Mouse (Mus musculus): ENCODE data around the gene Flywch1. TPM values are rescaled to one million over a fixed set of nuclear protein-coding genes. Genes with fewer than 3 reads are reported as not detected.
"Not testable (repeated sequence)": the region's sequence is repeated elsewhere in the genome, so short reads cannot be mapped to it uniquely, and the experiment has no call there.

Flywch1 gene
- polyA plus RNA-seq, 1 experiment: 33.6 TPM

GRCm38 (mm10) chr17:23773676-23774075 lies 2.3 kb upstream of the Flywch1 start:
- TF ChIP-seq POLR2A (IDR thresholded peaks at IDR 0.05; ENCODE audit: control insufficient read depth, extremely low read depth, insufficient read depth, low read length, poor library complexity): no peak
- TF ChIP-seq CTCF (IDR thresholded peaks at IDR 0.05; ENCODE audit: borderline replicate concordance, control insufficient read depth, extremely low read depth, insufficient read depth, low read length, poor library complexity): no peak
- Histone ChIP-seq H3K27me3 (ENCODE audit: control insufficient read depth, insufficient read depth, low read length) (no peaks in the 10 kb centered on the region), H3K27ac (ENCODE audit: control insufficient read depth, insufficient read depth, low read length) (no peak overlapping the region), H3K4me1 (replicated peaks; ENCODE audit: control insufficient read depth, insufficient read depth, low read length) (peaks cover 3% of the 10 kb centered on the region; the same call in 1 of the 2 replicates), H3K4me3 (ENCODE audit: control insufficient read depth, insufficient read depth, low read length) (no peak overlapping the region), H3K36me3 (ENCODE audit: control insufficient read depth, insufficient read depth, low read length) (no peaks in the 10 kb centered on the region)
- WGBS: 78% methylated on average over 6 of the region's 6 CpGs
- DNase-seq: no peak

- H3K4me3 ChIP-seq (ENCODE audit: control insufficient read depth, insufficient read depth, low read length); H3K27ac ChIP-seq (ENCODE audit: control insufficient read depth, insufficient read depth, low read length); H3K27me3 ChIP-seq (ENCODE audit: control insufficient read depth, insufficient read depth, low read length); DNase-seq; H3K4me1 ChIP-seq (replicated peaks; ENCODE audit: control insufficient read depth, insufficient read depth, low read length); H3K36me3 ChIP-seq (ENCODE audit: control insufficient read depth, insufficient read depth, low read length): not testable (repeated sequence)
- WGBS: 80% methylated on average over 2 of the region's 2 CpGs
Observed at GRCm38 (mm10) chr17:23772219-23772556, 786 bp upstream of the Flywch1 start.

GRCm38 (mm10) chr17:23770896-23771283 lies 512 bp downstream of the Flywch1 start:
- 6% methylated on average over 19 of the region's 19 CpGs for WGBS
- Histone ChIP-seq H3K36me3 (ENCODE audit: control insufficient read depth, insufficient read depth, low read length) (no peaks in the 10 kb centered on the region), H3K4me3 (ENCODE audit: control insufficient read depth, insufficient read depth, low read length) (peak overlapping the region; percentile 84), H3K4me1 (replicated peaks; ENCODE audit: control insufficient read depth, insufficient read depth, low read length) (peaks cover 3% of the 10 kb centered on the region; the same call in 1 of the 2 replicates), H3K27me3 (ENCODE audit: control insufficient read depth, insufficient read depth, low read length) (no peaks in the 10 kb centered on the region), H3K27ac (ENCODE audit: control insufficient read depth, insufficient read depth, low read length) (no peak overlapping the region)
- DNase-seq: no peak
- TF ChIP-seq POLR2A (IDR thresholded peaks at IDR 0.05; ENCODE audit: control insufficient read depth, extremely low read depth, insufficient read depth, low read length, poor library complexity) (no peak), CTCF (IDR thresholded peaks at IDR 0.05; ENCODE audit: borderline replicate concordance, control insufficient read depth, extremely low read depth, insufficient read depth, low read length, poor library complexity) (no peak)

GRCm38 (mm10) chr17:23770493-23770892 lies 909 bp downstream of the Flywch1 start:
- H3K4me3 ChIP-seq (ENCODE audit: control insufficient read depth, insufficient read depth, low read length): no peak overlapping the region
- peaks cover 3% of the 10 kb centered on the region; the same call in 1 of the 2 replicates for H3K4me1 ChIP-seq (replicated peaks; ENCODE audit: control insufficient read depth, insufficient read depth, low read length)
- TF ChIP-seq CTCF (IDR thresholded peaks at IDR 0.05; ENCODE audit: borderline replicate concordance, control insufficient read depth, extremely low read depth, insufficient read depth, low read length, poor library complexity) (no peak), POLR2A (IDR thresholded peaks at IDR 0.05; ENCODE audit: control insufficient read depth, extremely low read depth, insufficient read depth, low read length, poor library complexity) (no peak)
- H3K36me3 ChIP-seq (ENCODE audit: control insufficient read depth, insufficient read depth, low read length): no peaks in the 10 kb centered on the region
- no peaks in the 10 kb centered on the region for H3K27me3 ChIP-seq (ENCODE audit: control insufficient read depth, insufficient read depth, low read length)
- no peak overlapping the region for H3K27ac ChIP-seq (ENCODE audit: control insufficient read depth, insufficient read depth, low read length)
- DNase-seq: no peak
- 63% methylated on average over 2 of the region's 2 CpGs for WGBS

- Histone ChIP-seq H3K27ac (ENCODE audit: control insufficient read depth, insufficient read depth, low read length) (no peak overlapping the region), H3K36me3 (ENCODE audit: control insufficient read depth, insufficient read depth, low read length) (no peaks in the 10 kb centered on the region), H3K4me1 (replicated peaks; ENCODE audit: control insufficient read depth, insufficient read depth, low read length) (no peaks in the 10 kb centered on the region), H3K4me3 (ENCODE audit: control insufficient read depth, insufficient read depth, low read length) (no peak overlapping the region), H3K27me3 (ENCODE audit: control insufficient read depth, insufficient read depth, low read length) (no peaks in the 10 kb centered on the region)
- DNase-seq: no peak
- WGBS: 97% methylated on average over 11 of the region's 11 CpGs
- TF ChIP-seq POLR2A (IDR thresholded peaks at IDR 0.05; ENCODE audit: control insufficient read depth, extremely low read depth, insufficient read depth, low read length, poor library complexity) (no peak), CTCF (IDR thresholded peaks at IDR 0.05; ENCODE audit: borderline replicate concordance, control insufficient read depth, extremely low read depth, insufficient read depth, low read length, poor library complexity) (no peak)
Observed at GRCm38 (mm10) chr17:23762976-23763375, 8.4 kb downstream of the Flywch1 start.

- DNase-seq: no peak
- H3K4me1 ChIP-seq (replicated peaks; ENCODE audit: control insufficient read depth, insufficient read depth, low read length): no peaks in the 10 kb centered on the region
- no peak overlapping the region for H3K27ac ChIP-seq (ENCODE audit: control insufficient read depth, insufficient read depth, low read length)
- no peak overlapping the region for H3K4me3 ChIP-seq (ENCODE audit: control insufficient read depth, insufficient read depth, low read length)
- no peaks in the 10 kb centered on the region for H3K36me3 ChIP-seq (ENCODE audit: control insufficient read depth, insufficient read depth, low read length)
- TF ChIP-seq CTCF (IDR thresholded peaks at IDR 0.05; ENCODE audit: borderline replicate concordance, control insufficient read depth, extremely low read depth, insufficient read depth, low read length, poor library complexity) (no peak), POLR2A (IDR thresholded peaks at IDR 0.05; ENCODE audit: control insufficient read depth, extremely low read depth, insufficient read depth, low read length, poor library complexity) (no peak)
- WGBS: 98% methylated on average over 3 of the region's 3 CpGs
- no peaks in the 10 kb centered on the region for H3K27me3 ChIP-seq (ENCODE audit: control insufficient read depth, insufficient read depth, low read length)
Observed at GRCm38 (mm10) chr17:23761155-23761554, 10.2 kb downstream of the Flywch1 start.

GRCm38 (mm10) chr17:23760231-23760630 lies 11.2 kb downstream of the Flywch1 start:
- Histone ChIP-seq H3K4me3 (ENCODE audit: control insufficient read depth, insufficient read depth, low read length) (no peak overlapping the region), H3K4me1 (replicated peaks; ENCODE audit: control insufficient read depth, insufficient read depth, low read length) (no peaks in the 10 kb centered on the region), H3K27me3 (ENCODE audit: control insufficient read depth, insufficient read depth, low read length) (no peaks in the 10 kb centered on the region), H3K36me3 (ENCODE audit: control insufficient read depth, insufficient read depth, low read length) (no peaks in the 10 kb centered on the region), H3K27ac (ENCODE audit: control insufficient read depth, insufficient read depth, low read length) (no peak overlapping the region)
- WGBS: 95% methylated on average over 9 of the region's 9 CpGs
- no peak for TF ChIP-seq POLR2A (IDR thresholded peaks at IDR 0.05; ENCODE audit: control insufficient read depth, extremely low read depth, insufficient read depth, low read length, poor library complexity)
- no peak for TF ChIP-seq CTCF (IDR thresholded peaks at IDR 0.05; ENCODE audit: borderline replicate concordance, control insufficient read depth, extremely low read depth, insufficient read depth, low read length, poor library complexity)
- no peak for DNase-seq

All from thymus, adult 2 months (tissue).